Mouse (Mus musculus) adrenal gland, adult 18-20 months (tissue): ENCODE results near the gene Fscn1. TPM values are rescaled to one million over a fixed set of nuclear protein-coding genes. Genes with fewer than 3 reads are reported as not detected.

Experiments used
- DNase-seq, 2 experiments: peaks; one replicate each; pipeline ENCODE4 v3.0.0; 2021 to 2022; ENCODE audit warnings: low spot score in 2 of 2
- total RNA-seq, 2 experiments: library from RNA; stranded (reverse); gene quantifications; 1 replicate in 1 of 2; 2 replicates in 1 of 2; pipeline ENCODE4 v1.2.3; 2021

Gene Fscn1
- total RNA-seq, 2 experiments from 2014 or later, result 17.3 to 25.6 TPM

GRCm38 (mm10) chr5:142932731-142933130 lies 27.4 kb upstream of the Fscn1 start:
- DNase-seq, result no peak

- DNase-seq, result peak; percentile 49 to 60
Observed at GRCm38 (mm10) chr5:142935642-142936335, 24.4 kb upstream of the Fscn1 start.

GRCm38 (mm10) chr5:142936336-142936719 lies 23.8 kb upstream of the Fscn1 start:
- peak; percentile 88 to 94 for DNase-seq

GRCm38 (mm10) chr5:142937956-142938727 lies 22.0 kb upstream of the Fscn1 start:
- DNase-seq, result no peak

GRCm38 (mm10) chr5:142940393-142940792 lies 19.8 kb upstream of the Fscn1 start:
- DNase-seq, result no peak

- DNase-seq, result no peak
Observed at GRCm38 (mm10) chr5:142944979-142945682, 15.0 kb upstream of the Fscn1 start.

GRCm38 (mm10) chr5:142947460-142947859 lies 12.7 kb upstream of the Fscn1 start:
- DNase-seq, result no peak

GRCm38 (mm10) chr5:142949580-142949979 lies 10.6 kb upstream of the Fscn1 start:
- no peak for DNase-seq

- peak in 1 of 2 experiments; percentile 48 for DNase-seq
Observed at GRCm38 (mm10) chr5:142950405-142950804, 9.7 kb upstream of the Fscn1 start.

GRCm38 (mm10) chr5:142953641-142954040 lies 6.5 kb upstream of the Fscn1 start:
- no peak for DNase-seq

GRCm38 (mm10) chr5:142956956-142957703 lies 3.0 kb upstream of the Fscn1 start:
- DNase-seq, result no peak

- DNase-seq, result no peak
Observed at GRCm38 (mm10) chr5:142958464-142958863, 1.7 kb upstream of the Fscn1 start.

GRCm38 (mm10) chr5:142959156-142959555 lies 987 bp upstream of the Fscn1 start:
- DNase-seq, result no peak

GRCm38 (mm10) chr5:142960775-142961271 lies 680 bp downstream of the Fscn1 start:
- no peak for DNase-seq

GRCm38 (mm10) chr5:142961398-142961880 lies 1.3 kb downstream of the Fscn1 start:
- no peak for DNase-seq

GRCm38 (mm10) chr5:142961881-142962443 lies 1.8 kb downstream of the Fscn1 start:
- peak in 1 of 2 experiments; percentile 57 for DNase-seq

GRCm38 (mm10) chr5:142962444-142962961 lies 2.4 kb downstream of the Fscn1 start:
- DNase-seq, result no peak

- no peak for DNase-seq
Observed at GRCm38 (mm10) chr5:142963003-142963704, 3.0 kb downstream of the Fscn1 start.

GRCm38 (mm10) chr5:142963705-142964494 lies 3.8 kb downstream of the Fscn1 start:
- no peak for DNase-seq
